Mouse (Mus musculus): ENCODE data around the gene Tmem52.
"Not testable (repeated sequence)": the region's sequence is repeated elsewhere in the genome, so short reads cannot be mapped to it uniquely, and the experiment has no call there.

Gene Tmem52

GRCm38 (mm10) chr4:155468952-155469351, at the start of gene Tmem52:
Gene Tmem52 (plus strand): TSS chr4:155469114.
- peak; percentile 96 for DNase-seq

- no peak for DNase-seq
Observed at GRCm38 (mm10) chr4:155420137-155420536, 48.8 kb upstream of the Tmem52 start.

- not testable (repeated sequence) for DNase-seq
Observed at GRCm38 (mm10) chr4:155421412-155422370, 47.2 kb upstream of the Tmem52 start.

DNA sequence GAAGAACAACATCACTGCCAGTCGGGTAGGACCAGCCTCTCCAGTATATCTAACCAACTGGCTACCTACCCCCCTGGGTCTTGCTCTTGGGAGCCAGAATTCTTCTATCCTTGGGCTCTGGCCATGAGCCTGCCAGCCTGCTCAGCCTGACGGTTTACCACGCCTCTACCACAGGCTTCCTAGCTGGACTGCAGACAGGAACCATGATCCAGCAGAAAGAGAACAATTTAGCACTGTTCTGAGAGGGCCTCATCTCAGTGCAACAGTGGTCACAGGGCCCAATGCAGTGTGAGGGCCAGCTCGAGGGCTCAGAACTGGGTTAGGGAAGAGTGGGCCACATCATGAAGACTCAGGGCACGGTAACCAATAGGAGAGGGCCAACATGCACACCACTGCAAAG, 44.9 kb upstream of the Tmem52 start:
- no peak for DNase-seq

DNA sequence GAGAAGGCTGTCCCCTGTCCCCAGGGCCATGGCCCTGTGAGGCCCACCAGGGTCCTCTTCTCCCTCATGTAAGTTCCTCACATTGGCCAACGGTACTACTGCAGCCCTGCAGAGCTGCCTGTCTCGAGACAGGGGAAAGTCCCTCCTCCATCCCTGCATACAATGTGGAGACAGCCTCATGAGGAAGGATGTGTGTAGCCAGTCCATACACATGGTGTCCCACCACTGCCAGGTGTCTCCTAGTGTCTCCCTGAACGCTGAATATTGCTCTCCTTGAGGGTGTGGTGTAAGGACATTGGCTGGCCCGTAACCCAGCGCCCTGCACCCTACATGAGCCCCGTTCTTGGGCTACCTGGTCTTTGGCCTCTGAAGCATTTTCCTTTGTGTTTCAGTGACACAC, 42.6 kb upstream of the Tmem52 start:
- DNase-seq = no peak

DNA sequence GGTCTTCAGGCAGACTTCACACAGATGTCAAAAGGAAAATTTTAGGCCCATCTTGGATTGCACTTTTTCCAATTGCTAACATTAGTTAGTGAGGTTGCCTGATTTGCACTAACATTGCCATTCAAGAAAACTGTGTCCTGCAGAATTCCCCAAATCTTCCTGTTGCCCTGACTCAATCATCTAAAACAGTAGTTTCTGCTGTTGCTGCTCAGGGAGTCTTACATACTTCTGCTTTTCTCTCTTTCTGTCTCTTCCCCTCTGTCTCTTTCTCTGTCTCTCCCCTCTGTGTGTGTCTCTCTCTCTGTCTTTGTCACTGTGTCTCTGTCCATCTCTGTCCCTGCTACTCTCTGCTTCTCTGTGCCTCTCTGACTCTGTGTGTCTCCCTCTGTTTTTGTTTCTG, 40.5 kb upstream of the Tmem52 start:
- DNase-seq = no peak

DNA sequence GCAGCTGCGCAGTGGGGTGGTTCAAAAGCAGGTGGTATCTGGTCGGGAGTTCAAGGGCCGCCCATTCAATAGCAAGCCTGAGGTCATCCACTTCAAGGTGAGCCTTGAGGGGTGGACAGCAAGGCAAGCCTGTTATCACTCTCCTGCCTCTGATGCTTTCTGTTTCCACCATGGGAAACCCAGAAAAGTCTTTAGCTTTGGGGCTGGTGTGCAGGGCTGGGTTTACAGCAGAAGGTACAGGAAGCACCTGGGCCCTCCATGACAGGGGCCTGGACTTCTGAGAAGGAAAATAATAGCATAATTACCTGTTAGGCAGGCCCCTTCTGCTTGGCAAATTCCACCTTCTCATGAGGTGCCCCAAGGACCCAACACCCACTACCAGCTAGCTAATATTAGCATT, 39.7 kb upstream of the Tmem52 start:
- DNase-seq = no peak

DNA sequence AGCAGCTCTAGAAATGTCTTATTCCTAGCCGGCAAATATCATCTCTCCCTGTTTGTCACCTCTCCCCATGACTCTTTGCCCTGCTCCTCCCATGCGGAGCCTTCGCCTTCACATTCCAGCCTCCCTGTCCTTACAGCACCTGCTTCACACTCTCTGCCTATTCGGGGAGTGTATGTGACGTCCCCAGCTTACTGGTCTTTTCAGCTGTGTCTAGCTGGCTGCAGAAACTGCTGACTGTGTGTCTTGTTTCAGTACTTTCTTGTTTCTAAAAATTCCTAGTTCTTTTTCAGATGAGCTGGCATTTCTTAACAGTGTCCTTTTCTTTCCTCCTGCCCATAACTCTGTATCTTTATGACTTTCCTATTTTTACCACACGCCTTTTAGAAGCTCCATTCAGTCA, 36.6 kb upstream of the Tmem52 start:
- DNase-seq = no peak

DNA sequence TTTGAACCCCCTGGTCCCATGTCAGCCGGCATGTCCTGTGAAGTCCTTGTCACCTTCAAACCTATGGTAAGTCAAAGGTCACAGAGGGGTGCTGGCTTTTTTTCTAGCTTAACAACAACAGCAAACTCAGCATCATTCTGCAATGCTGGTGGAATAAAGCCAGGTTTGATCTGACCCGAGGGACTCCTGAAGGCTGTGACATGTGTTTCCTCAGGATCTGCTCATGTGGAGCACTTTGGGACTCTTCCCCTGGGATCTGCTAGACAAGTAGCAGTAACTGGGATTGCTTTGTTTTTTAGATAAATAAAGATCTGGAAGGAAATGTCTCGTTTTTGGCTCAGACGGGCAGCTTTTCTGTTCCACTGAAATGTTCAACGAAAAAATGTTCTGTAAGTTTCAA, 34.9 kb upstream of the Tmem52 start:
- DNase-seq = peak; percentile 93

GRCm38 (mm10) chr4:155442808-155443207, 26.1 kb upstream of the Tmem52 start:
- DNase-seq = no peak

- DNase-seq = peak; percentile 70
Observed at GRCm38 (mm10) chr4:155451597-155451996, 17.3 kb upstream of the Tmem52 start.

GRCm38 (mm10) chr4:155458575-155458974, 10.3 kb upstream of the Tmem52 start:
- DNase-seq = no peak

DNA sequence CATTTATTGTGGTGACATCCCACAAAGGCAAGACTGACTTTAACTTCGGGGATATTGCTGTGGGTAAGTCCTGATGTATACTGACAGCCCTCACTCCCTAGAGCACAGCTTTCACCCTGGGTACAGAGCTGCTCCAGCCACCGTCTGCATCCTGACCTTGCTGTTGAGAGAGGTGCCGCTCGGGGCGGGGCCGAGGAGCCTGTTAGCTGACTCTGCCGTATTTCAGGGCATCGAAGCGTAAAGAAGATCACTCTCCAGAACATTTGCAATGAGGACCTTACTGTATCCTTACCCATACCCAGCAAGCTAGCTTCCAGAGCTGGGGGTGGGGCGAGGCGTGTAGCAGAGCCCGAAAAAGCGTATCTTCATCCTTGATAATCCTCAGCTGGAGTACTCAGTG, 5.9 kb upstream of the Tmem52 start:
- DNase-seq = peak; percentile 87

GRCm38 (mm10) chr4:155463611-155464010, 5.3 kb upstream of the Tmem52 start:
- DNase-seq = peak; percentile 96

DNA sequence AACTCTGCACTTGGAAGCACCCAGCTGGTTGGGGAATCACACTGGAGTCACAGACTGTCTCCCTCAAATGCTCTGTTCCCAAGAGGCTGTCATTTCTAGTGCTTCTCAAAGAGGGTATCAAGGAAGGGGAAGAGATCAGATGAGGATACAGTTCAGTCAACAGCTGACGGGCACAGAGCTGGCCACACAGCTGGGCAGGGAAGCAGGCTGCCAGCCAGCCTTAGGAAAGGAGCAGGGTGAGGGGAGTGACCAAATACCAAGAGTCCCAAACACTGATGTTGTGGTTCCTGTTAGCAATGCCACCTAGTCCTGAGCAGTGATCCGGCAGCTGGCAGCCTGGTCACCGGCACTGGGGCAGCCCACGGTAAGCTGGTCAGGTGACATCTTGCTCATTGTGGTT, 4.9 kb upstream of the Tmem52 start:
- no peak for DNase-seq

GRCm38 (mm10) chr4:155465607-155466006, 3.3 kb upstream of the Tmem52 start:
- peak; percentile 88 for DNase-seq

DNA sequence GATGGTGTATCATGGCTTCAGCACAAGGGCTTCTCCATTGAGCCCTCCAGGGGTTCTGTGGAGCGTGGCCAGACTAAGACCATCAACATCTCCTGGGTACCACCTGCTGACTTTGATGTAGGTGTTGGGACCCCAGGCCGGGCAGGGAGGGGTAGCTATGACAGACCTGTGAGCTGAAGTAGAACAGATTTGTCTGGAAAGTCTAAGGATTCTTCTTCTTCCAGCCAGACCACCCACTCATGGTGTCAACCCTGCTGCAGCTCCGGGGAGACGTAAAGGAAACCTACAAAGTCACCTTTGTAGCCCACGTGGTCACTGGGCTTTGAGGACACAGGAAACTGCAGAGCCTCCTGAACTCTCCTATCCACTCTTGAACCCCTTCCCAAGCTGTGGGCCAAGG, 2.8 kb upstream of the Tmem52 start:
- DNase-seq = no peak

GRCm38 (mm10) chr4:155467237-155468010, 1.5 kb upstream of the Tmem52 start:
- peak; percentile 92 for DNase-seq

GRCm38 (mm10) chr4:155469590-155470262, 812 bp downstream of the Tmem52 start:
- DNase-seq = peak; percentile 98

- peak; percentile 90 for DNase-seq
Observed at GRCm38 (mm10) chr4:155470263-155470953, 1.5 kb downstream of the Tmem52 start.

DNA sequence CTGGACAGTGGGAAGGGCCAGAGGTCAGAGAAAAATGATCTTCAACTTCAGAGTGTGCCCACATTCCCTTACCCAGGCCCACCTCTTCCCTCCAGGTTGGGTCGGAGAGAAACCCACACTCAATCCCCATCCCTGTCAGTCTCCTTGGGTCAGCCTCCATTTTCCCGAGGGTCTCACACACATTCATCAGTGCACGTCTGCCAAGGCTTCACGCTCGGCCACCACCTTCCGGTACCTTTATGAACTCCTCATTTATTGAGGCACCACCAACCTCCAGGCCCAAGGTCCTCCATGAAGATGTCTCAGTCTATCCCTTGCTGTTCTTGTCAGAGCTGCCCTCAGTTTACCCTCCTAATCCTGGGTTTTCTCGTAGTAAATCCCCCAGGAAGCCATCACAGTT, 2.1 kb downstream of the Tmem52 start:
- peak; percentile 84 for DNase-seq

- peak; percentile 86 for DNase-seq
Observed at GRCm38 (mm10) chr4:155471406-155471805, 2.5 kb downstream of the Tmem52 start.
